Comparison of ENCODE assay signal across 18 mouse cellular contexts in the genomic region with DNA sequence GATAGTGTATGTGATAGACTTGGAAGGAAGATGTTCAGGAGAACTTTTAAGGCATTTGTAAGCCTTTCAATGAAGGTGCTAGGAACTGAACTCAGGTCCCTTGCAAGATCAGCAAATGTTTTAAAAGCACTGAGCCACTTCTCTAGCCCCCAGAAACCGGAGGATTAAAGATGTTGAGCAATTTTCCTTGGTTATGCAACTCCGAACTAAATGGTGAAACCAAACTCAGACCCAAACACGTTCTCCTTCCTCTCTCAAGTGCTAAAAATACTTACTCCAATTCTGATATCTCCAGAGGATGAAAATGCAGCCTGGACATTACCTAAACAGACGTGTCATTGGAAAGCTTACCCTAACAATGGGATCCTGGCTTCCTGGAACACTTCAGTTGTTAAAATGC.
DNase-seq lines count a peak whose midpoint lies in the region; ATAC-seq lines count a peak whose summit lies in the region.
"Had no signal": no experiment of that assay in that cellular context is flagged by ENCODE, and none has a peak within 500 bp of the region (broad histone marks: within the 10 kb centered on the region; RNA-seq: fewer than 3 reads in every experiment).

No protein-coding gene starts in this region.

- peak; percentile 67 for ATAC-seq in megakaryocyte, adult 5-6 weeks (ENCODE audit: poor library complexity, severe bottlenecking)
- no peak for ATAC-seq in erythroblast, adult 5-6 weeks (replicated peaks; ENCODE audit: low FRiP score, poor library complexity, severe bottlenecking)
- ATAC-seq: activated CD4-positive, CD25-positive, alpha-beta regulatory T cell, adult 4 months; forebrain, embryonic 15.5 days; hindbrain, postnatal 0 days; Patski had no signal

- DNase-seq in layer of hippocampus, adult 9-11 months = peak; percentile 43
- no peak for DNase-seq in layer of hippocampus, postnatal 10 days (ENCODE audit: low spot score in 2 of 2)
- peak; percentile 53 for DNase-seq in lung, postnatal 36 days
- no peak for DNase-seq in lung, postnatal 14 days
- no peak for DNase-seq in embryo, embryonic 10 days (ENCODE audit: low spot score)
- DNase-seq: adrenal gland, postnatal 36 days; cerebellum, adult 11-12 months; cerebellum, adult 9-10 months; cerebellum, postnatal 36 days; embryo, embryonic 11 days; gastrocnemius, postnatal 36 days; heart, postnatal 14 days had no signal

Comparison
In these comparisons a context has a peak if more than half of its experiments do, and no peak if none do; other contexts are left out.
1. DNase-seq: peak in layer of hippocampus, adult 9-11 months (single experiment) and lung, postnatal 36 days (single experiment); none in layer of hippocampus, postnatal 10 days (0 of 2), lung, postnatal 14 days (single experiment) and embryo, embryonic 10 days (single experiment).